Mouse (Mus musculus) left cerebral cortex, adult 18-20 months (tissue): ENCODE measurements around the gene Calu. TPM values are rescaled to one million over a fixed set of nuclear protein-coding genes. Genes with fewer than 3 reads are reported as not detected.
"Not testable (repeated sequence)": the region's sequence is repeated elsewhere in the genome, so short reads cannot be mapped to it uniquely, and the experiment has no call there.

ENCODE experiments used
- DNase-seq, 2 experiments: peaks; one replicate each; pipeline ENCODE4 v3.0.0; 2021 to 2022; ENCODE audit warnings: low spot score in 2 of 2, mixed read lengths in 1 of 2
- total RNA-seq, 2 experiments: library from RNA; stranded (reverse); gene quantifications; 2 replicates each; pipeline ENCODE4 v1.2.3; 2021

The Calu gene
- total RNA-seq, 2 experiments from 2014 or later, result 59.4 to 62.6 TPM

GRCm38 (mm10) chr6:29362246-29363128, 14.6 kb downstream of the Calu start:
- no peak for DNase-seq

- no peak for DNase-seq
These were observed 15.3 kb downstream of the Calu start for GRCm38 (mm10) chr6:29363129-29363515.

GRCm38 (mm10) chr6:29365277-29365676, 17.4 kb downstream of the Calu start:
- no peak for DNase-seq

GRCm38 (mm10) chr6:29377386-29377785, 29.5 kb downstream of the Calu start:
- no peak for DNase-seq

GRCm38 (mm10) chr6:29378678-29379077, 30.8 kb downstream of the Calu start:
- no peak for DNase-seq

- DNase-seq, result no peak
These were observed 32.1 kb downstream of the Calu start for GRCm38 (mm10) chr6:29379954-29380353.

GRCm38 (mm10) chr6:29382442-29382841, 34.6 kb downstream of the Calu start:
- DNase-seq, result no peak

- DNase-seq, result no peak
These were observed 40.2 kb downstream of the Calu start, which contains the start of gene Opn1sw for GRCm38 (mm10) chr6:29388052-29388518. Gene Opn1sw, minus strand, starts transcription at chr6:29388468.

GRCm38 (mm10) chr6:29388606-29389080, 40.8 kb downstream of the Calu start:
- DNase-seq, result peak; percentile 73 to 82

- no peak for DNase-seq
These were observed 41.6 kb downstream of the Calu start for GRCm38 (mm10) chr6:29389425-29389824.

GRCm38 (mm10) chr6:29390500-29390899, 42.6 kb downstream of the Calu start:
- DNase-seq, result not testable (repeated sequence)

- not testable (repeated sequence) for DNase-seq
These were observed 43.4 kb downstream of the Calu start for GRCm38 (mm10) chr6:29391241-29391640.

GRCm38 (mm10) chr6:29391802-29392201, 43.9 kb downstream of the Calu start:
- DNase-seq, result no peak

- no peak for DNase-seq
These were observed 46.4 kb downstream of the Calu start for GRCm38 (mm10) chr6:29394286-29394685.

- DNase-seq, result peak; percentile 78 to 87
These were observed 48.2 kb downstream of the Calu start, which contains the start of gene Ccdc136 for GRCm38 (mm10) chr6:29395910-29396713. Gene Ccdc136, plus strand, starts transcription at chr6:29396309.

GRCm38 (mm10) chr6:29396714-29397540, 49.1 kb downstream of the Calu start:
- peak in 1 of 2 experiments; percentile 31 for DNase-seq

GRCm38 (mm10) chr6:29397575-29397974, 49.7 kb downstream of the Calu start:
- DNase-seq, result peak; percentile 28 to 41

- DNase-seq, result no peak
These were observed 52.0 kb downstream of the Calu start for GRCm38 (mm10) chr6:29399851-29400250.

- DNase-seq, result no peak
These were observed 54.9 kb downstream of the Calu start for GRCm38 (mm10) chr6:29402693-29403342.

GRCm38 (mm10) chr6:29406412-29406811, 58.5 kb downstream of the Calu start:
- no peak for DNase-seq
